Comparison of ENCODE assay signal across 8 mouse cellular contexts in the genomic region with DNA sequence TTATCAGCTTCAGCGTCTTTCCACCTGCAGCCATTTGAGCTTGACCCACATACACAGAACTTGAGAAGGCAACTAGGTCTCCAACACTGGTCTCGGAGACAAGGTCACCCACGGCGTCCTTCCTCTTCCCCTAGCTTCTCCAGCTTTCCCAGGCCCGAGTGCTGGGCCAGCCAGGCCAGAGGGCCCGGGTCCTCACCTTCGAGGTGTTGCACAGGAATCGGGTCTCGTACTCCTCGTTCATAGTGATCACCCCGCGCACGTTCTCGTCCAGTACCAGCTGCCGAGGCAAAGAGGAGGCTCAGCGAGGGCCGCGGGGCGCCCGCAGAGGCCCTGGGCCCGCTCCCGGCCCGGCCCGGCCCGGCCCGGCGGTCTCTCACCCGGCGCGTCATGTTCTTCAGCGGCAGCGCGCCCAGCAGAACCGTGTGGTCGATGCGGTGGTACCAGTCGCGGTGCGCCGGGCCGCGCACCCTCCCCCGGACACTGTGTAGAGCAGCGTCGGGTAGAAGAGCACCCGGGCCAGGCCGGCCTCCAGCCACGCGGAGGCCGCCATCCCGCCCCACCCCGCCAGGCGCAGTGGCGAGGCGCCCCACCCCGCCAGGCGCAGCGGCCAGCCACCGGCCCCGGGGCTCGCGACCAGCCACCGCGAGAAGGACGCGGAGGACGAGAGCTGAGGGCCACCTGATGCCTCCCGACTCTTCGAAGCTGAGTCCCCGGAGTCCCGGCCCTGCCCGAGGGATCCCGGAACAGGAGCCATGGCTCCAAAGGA. TPM values are rescaled to one million over a fixed set of nuclear protein-coding genes. Genes with fewer than 3 reads are reported as not detected.
A peak's percentile ranks its signal among the peaks of the same experiment; 100 is the strongest.
DNase-seq lines count a peak whose midpoint lies in the region; ATAC-seq and TF ChIP-seq lines count a peak whose summit lies in the region.

No protein-coding gene starts in this region.

- ATAC-seq in granulocyte monocyte progenitor cell, adult 5-6 weeks (replicated peaks; ENCODE audit: poor library complexity, severe bottlenecking) = peak; percentile 81
- ATAC-seq in intestine, postnatal 0 days = peak; percentile 81
- peak; percentile 89 for ATAC-seq in midbrain, postnatal 0 days (ENCODE audit: low FRiP score)

- peaks cover 9% of the 10 kb centered on the region; the same call in 1 of the 2 replicates for H3K36me3 ChIP-seq in intestine, postnatal 0 days (ENCODE audit: control insufficient read depth, insufficient read depth)
- peaks cover 9% of the 10 kb centered on the region for H3K36me3 ChIP-seq in midbrain, postnatal 0 days (ENCODE audit: insufficient read depth, low read length)

- H3K4me2 ChIP-seq in intestine, postnatal 0 days (replicated peaks; ENCODE audit: low read depth) = peak overlapping the region; percentile 82
- peak overlapping the region; percentile 85 for H3K4me2 ChIP-seq in midbrain, postnatal 0 days (ENCODE audit: low read depth, low read length, poor library complexity, severe bottlenecking)

- no peaks in the 10 kb centered on the region for H3K9me3 ChIP-seq in intestine, postnatal 0 days (ENCODE audit: control insufficient read depth)
- no peaks in the 10 kb centered on the region for H3K9me3 ChIP-seq in midbrain, postnatal 0 days (ENCODE audit: low read length)

- peak overlapping the region; percentile 99 for H3K27ac ChIP-seq in intestine, postnatal 0 days (ENCODE audit: low read depth, low read length)
- peak overlapping the region; percentile 91 for H3K27ac ChIP-seq in midbrain, postnatal 0 days (ENCODE audit: low read depth, low read length)

- WGBS in intestine, postnatal 0 days = under 1% methylated on average over 72 of the region's 73 CpGs
- WGBS in midbrain, postnatal 0 days = under 1% methylated on average over 58 of the region's 73 CpGs

- no peaks in the 10 kb centered on the region for H3K27me3 ChIP-seq in intestine, postnatal 0 days (replicated peaks; ENCODE audit: control insufficient read depth, insufficient read depth, low read length)
- H3K27me3 ChIP-seq in midbrain, postnatal 0 days (ENCODE audit: insufficient read depth, low read length) = no peaks in the 10 kb centered on the region

- peak overlapping the region; percentile 98 for H3K9ac ChIP-seq in intestine, postnatal 0 days (ENCODE audit: low read depth, low read length)
- H3K9ac ChIP-seq in midbrain, postnatal 0 days (replicated peaks; ENCODE audit: low read length, poor library complexity, severe bottlenecking) = peak overlapping the region; percentile 89

- peak; percentile 34 to 58 for DNase-seq in left cerebral cortex, adult 18-20 months (ENCODE audit: low spot score in 2 of 2)
- no peak for DNase-seq in left cerebral cortex, adult 11 months (ENCODE audit: low spot score)
- DNase-seq in embryo, embryonic 9.5 days (ENCODE audit: extremely low spot score) = peak; percentile 82
- DNase-seq in liver = peak; percentile 81
- peak; percentile 69 for DNase-seq in midbrain, postnatal 0 days (ENCODE audit: low spot score)
- peak; percentile 49 to 54 for DNase-seq in spleen, postnatal 14 days (ENCODE audit: low spot score in 2 of 2)

- H3K4me1 ChIP-seq in intestine, postnatal 0 days (replicated peaks; ENCODE audit: control insufficient read depth, insufficient read depth, low read length) = 0 out of 2 replicates have a peak, but pooled peaks cover 4% of the 10 kb centered on the region
- peaks cover 7% of the 10 kb centered on the region; the same call in 1 of the 2 replicates for H3K4me1 ChIP-seq in midbrain, postnatal 0 days (ENCODE audit: insufficient read depth, low read length)

- peak overlapping the region; percentile 73 for H3K4me3 ChIP-seq in intestine, postnatal 0 days (ENCODE audit: low read depth, low read length)
- H3K4me3 ChIP-seq in midbrain, postnatal 0 days (ENCODE audit: low read depth, low read length) = peak overlapping the region; percentile 61

- no peak for TF ChIP-seq CTCF in intestine, postnatal 0 days (IDR thresholded peaks at IDR 0.05; ENCODE audit: low read depth)
- TF ChIP-seq CTCF in midbrain, postnatal 0 days (IDR thresholded peaks at IDR 0.05) = no peak

RNA-seq across cellular contexts. Expression of a gene that starts 12.8 kb away (rescaled TPM):
- total RNA-seq in left cerebral cortex, adult 18-20 months (2021) = 100 to 1,000 TPM; 253 to 266 TPM
- 159 TPM in 2 replicates for total RNA-seq in granulocyte monocyte progenitor cell, adult 5-6 weeks (2014; fragmentation: Nextera tagmentation)
- total RNA-seq in granulocyte monocyte progenitor cell, adult 5-6 weeks (2017) = 93.2 and 128 TPM in 2 replicates
- polyA plus RNA-seq in intestine, postnatal 0 days (2015; fragmentation: Nextera tagmentation; extraction: Ambion mirVana) = 263 and 280 TPM in 2 replicates
- 158 and 196 TPM in 2 replicates for total RNA-seq in midbrain, postnatal 0 days (2014; rRNA removed)
- 251 and 258 TPM in 2 replicates for polyA plus RNA-seq in midbrain, postnatal 0 days (2015; fragmentation: Nextera tagmentation; extraction: Ambion mirVana)

RNA-seq across cellular contexts. Expression of a gene that starts 12.9 kb away (rescaled TPM):
- total RNA-seq in left cerebral cortex, adult 18-20 months (2021) = 10 to 100 TPM; 48.0 to 57.1 TPM
- total RNA-seq in granulocyte monocyte progenitor cell, adult 5-6 weeks (2014; fragmentation: Nextera tagmentation) = 14.4 and 16.4 TPM in 2 replicates
- total RNA-seq in granulocyte monocyte progenitor cell, adult 5-6 weeks (2017) = 18.1 and 26.1 TPM in 2 replicates
- 12.0 and 13.1 TPM in 2 replicates for polyA plus RNA-seq in intestine, postnatal 0 days (2015; fragmentation: Nextera tagmentation; extraction: Ambion mirVana)
- total RNA-seq in midbrain, postnatal 0 days (2014; rRNA removed) = 47.7 and 50.5 TPM in 2 replicates
- 60.0 and 60.4 TPM in 2 replicates for polyA plus RNA-seq in midbrain, postnatal 0 days (2015; fragmentation: Nextera tagmentation; extraction: Ambion mirVana)

RNA-seq across cellular contexts. Expression of a gene that starts 22.8 kb away (rescaled TPM):
- 100 to 1,000 TPM; 132 to 148 TPM for total RNA-seq in left cerebral cortex, adult 18-20 months (2021)
- 42.2 and 46.0 TPM in 2 replicates for total RNA-seq in granulocyte monocyte progenitor cell, adult 5-6 weeks (2014; fragmentation: Nextera tagmentation)
- total RNA-seq in granulocyte monocyte progenitor cell, adult 5-6 weeks (2017) = 25.2 and 26.5 TPM in 2 replicates
- polyA plus RNA-seq in intestine, postnatal 0 days (2015; fragmentation: Nextera tagmentation; extraction: Ambion mirVana) = 34.9 and 41.0 TPM in 2 replicates
- 82.5 and 85.4 TPM in 2 replicates for total RNA-seq in midbrain, postnatal 0 days (2014; rRNA removed)
- 62.9 and 69.5 TPM in 2 replicates for polyA plus RNA-seq in midbrain, postnatal 0 days (2015; fragmentation: Nextera tagmentation; extraction: Ambion mirVana)

RNA-seq across cellular contexts. Expression of a gene that starts 31.8 kb away (rescaled TPM):
- 100 to 1,000 TPM; 275 to 295 TPM for total RNA-seq in left cerebral cortex, adult 18-20 months (2021)
- not detected in 2 replicates for total RNA-seq in granulocyte monocyte progenitor cell, adult 5-6 weeks (2014; fragmentation: Nextera tagmentation)
- total RNA-seq in granulocyte monocyte progenitor cell, adult 5-6 weeks (2017) = not detected in 2 replicates
- polyA plus RNA-seq in intestine, postnatal 0 days (2015; fragmentation: Nextera tagmentation; extraction: Ambion mirVana) = 6.5 and 7.6 TPM in 2 replicates
- total RNA-seq in midbrain, postnatal 0 days (2014; rRNA removed) = 488 and 629 TPM in 2 replicates
- polyA plus RNA-seq in midbrain, postnatal 0 days (2015; fragmentation: Nextera tagmentation; extraction: Ambion mirVana) = 245 and 271 TPM in 2 replicates
